Mouse (Mus musculus) ES-E14 (cell line): ENCODE measurements around the gene Myh7b. TPM values are rescaled to one million over a fixed set of nuclear protein-coding genes. Genes with fewer than 3 reads are reported as not detected.

Source experiments
- DNase-seq: peaks from one replicate; pipeline ENCODE4 v3.0.0-alpha.2; 2013; ENCODE audit warnings: low read depth, low spot score
- H3K27ac ChIP-seq: 2 replicates; pipeline ENCODE4 v1.5.1; 2012; ENCODE audit warnings: low read depth, mild to moderate bottlenecking, low read length, moderate library complexity, mixed read lengths; ENCODE audit not compliant: poor library complexity, insufficient read depth, severe bottlenecking
- H3K36me3 ChIP-seq: 2 replicates; pipeline ENCODE4 v1.6.1; 2012; ENCODE audit warnings: mild to moderate bottlenecking, low read length, moderate library complexity, mixed read lengths; ENCODE audit not compliant: control insufficient read depth, poor library complexity, insufficient read depth, severe bottlenecking
- H3K4me1 ChIP-seq, 2 experiments: fragments of 150-350 bp in 1 of 2; sonication (generic) in 1 of 2; 2 replicates each; pipeline ENCODE4 v1.6.1; 2012; ENCODE audit warnings: low read length in 2 of 2, mild to moderate bottlenecking in 1 of 2, mixed read lengths in 1 of 2; ENCODE audit not compliant: control insufficient read depth in 2 of 2, insufficient read depth in 2 of 2, poor library complexity in 1 of 2
- H3K4me3 ChIP-seq, 2 experiments: fragments of 150-350 bp in 1 of 2; sonication (generic) in 1 of 2; 2 replicates each; pipeline ENCODE4 v1.5.1; 2012; ENCODE audit warnings: low read length in 2 of 2, low read depth in 1 of 2, mild to moderate bottlenecking in 1 of 2, mixed read lengths in 1 of 2; ENCODE audit not compliant: insufficient read depth in 1 of 2, poor library complexity in 1 of 2, severe bottlenecking in 1 of 2
- H3K9ac ChIP-seq: 2 replicates; pipeline ENCODE4 v1.6.1; 2012; ENCODE audit warnings: low read depth, mild to moderate bottlenecking, low read length, mixed read lengths; ENCODE audit not compliant: poor library complexity, insufficient read depth, severe bottlenecking
- H3K9me3 ChIP-seq: fragments of 150-350 bp; sonication (generic); 2 replicates; pipeline ENCODE4 v1.6.1; 2012; ENCODE audit warnings: low read depth, mild to moderate bottlenecking, low read length; ENCODE audit not compliant: control insufficient read depth, insufficient read depth
- CHD2 ChIP-seq: IDR thresholded peaks from 2 replicates; pipeline ENCODE4 v1.6.1; 2014; ENCODE audit warnings: mild to moderate bottlenecking, low read depth, low read length, inconsistent platforms
- HCFC1 ChIP-seq: IDR thresholded peaks from 2 replicates; pipeline ENCODE4 v1.6.1; 2012; ENCODE audit warnings: low read length, inconsistent platforms, borderline replicate concordance; ENCODE audit not compliant: insufficient read depth
- MAFK ChIP-seq: IDR thresholded peaks from 2 replicates; pipeline ENCODE4 v1.6.1; 2014; ENCODE audit warnings: mild to moderate bottlenecking, low read depth, low read length, inconsistent platforms; ENCODE audit not compliant: insufficient read depth
- ZC3H11A ChIP-seq: IDR thresholded peaks from 2 replicates; pipeline ENCODE4 v1.6.1; 2012; ENCODE audit warnings: low read depth, mild to moderate bottlenecking, inconsistent platforms, low read length, borderline replicate concordance
- ZNF384 ChIP-seq: IDR thresholded peaks from 2 replicates; pipeline ENCODE4 v1.6.1; 2012; ENCODE audit warnings: low read depth, low read length, inconsistent platforms
- in situ Hi-C, 2 experiments: fragments of 600-800 bp; cut with MboI; formaldehyde crosslinking; loops; one replicate each; pipeline ENCODE4 v1.15.1; 2025; ENCODE audit warnings: low sequenced_read_pairs in 2 of 2, inconsistent platforms in 1 of 2; ENCODE audit not compliant: unreplicated experiment in 2 of 2
- total RNA-seq: library from RNA; depleted of rRNA; stranded (reverse); fragments of 300-350 nt; gene quantifications from 2 replicates; pipeline ENCODE4 v1.2.3, GENCODE M21; 2012

Myh7b gene
- total RNA-seq, 1 experiment, result 5.4 TPM

GRCm38 (mm10) chr2:155633731-155634130, 22.7 kb downstream of the Myh7b start:
- in situ Hi-C loops, result no loop called here
- peaks cover 0 to 17% of the 10 kb centered on the region in 2 experiments; a peak in 1 of 4 replicates for H3K4me1 ChIP-seq
- H3K9ac ChIP-seq, result no peak overlapping the region
- no peak for TF ChIP-seq ZNF384
- no peak for TF ChIP-seq CHD2
- no peak for TF ChIP-seq HCFC1
- TF ChIP-seq ZC3H11A, result no peak
- TF ChIP-seq MAFK, result no peak
- H3K36me3 ChIP-seq, result peaks cover 15% of the 10 kb centered on the region; the same call in 1 of the 2 replicates
- H3K9me3 ChIP-seq, result no peaks in the 10 kb centered on the region
- no peak for DNase-seq
- no peak overlapping the region for H3K27ac ChIP-seq
- H3K4me3 ChIP-seq, result no peak overlapping the region

- no peak overlapping the region for H3K4me3 ChIP-seq
- peaks cover 18% of the 10 kb centered on the region for H3K36me3 ChIP-seq
- H3K4me1 ChIP-seq, result peaks cover 0 to 15% of the 10 kb centered on the region in 2 experiments; a peak in 1 of 4 replicates
- no peaks in the 10 kb centered on the region for H3K9me3 ChIP-seq
- no peak overlapping the region for H3K27ac ChIP-seq
- no peak for TF ChIP-seq MAFK
- no peak for TF ChIP-seq HCFC1
- TF ChIP-seq ZNF384, result no peak
- no peak for TF ChIP-seq CHD2
- no peak for TF ChIP-seq ZC3H11A
- in situ Hi-C loops, result no loop called here
- H3K9ac ChIP-seq, result no peak overlapping the region
- DNase-seq, result no peak
Measured at GRCm38 (mm10) chr2:155634562-155634961, 23.6 kb downstream of the Myh7b start.

GRCm38 (mm10) chr2:155635961-155636360, 24.9 kb downstream of the Myh7b start:
- Histone ChIP-seq H3K9me3 (no peaks in the 10 kb centered on the region), H3K9ac (no peak overlapping the region), H3K4me1 (peaks cover 0 to 6% of the 10 kb centered on the region in 2 experiments; a peak in 1 of 4 replicates), H3K27ac (no peak overlapping the region), H3K4me3 (no peak overlapping the region), H3K36me3 (peaks cover 22% of the 10 kb centered on the region)
- in situ Hi-C loops, result no loop called here
- DNase-seq, result no peak
- no peak for TF ChIP-seq CHD2
- no peak for TF ChIP-seq ZNF384
- no peak for TF ChIP-seq HCFC1
- no peak for TF ChIP-seq MAFK
- TF ChIP-seq ZC3H11A, result no peak

- no peak for TF ChIP-seq ZNF384
- no peak for TF ChIP-seq MAFK
- TF ChIP-seq CHD2, result no peak
- no peak for TF ChIP-seq HCFC1
- no peak for TF ChIP-seq ZC3H11A
- H3K4me3 ChIP-seq, result no peak overlapping the region
- H3K27ac ChIP-seq, result no peak overlapping the region
- no peak overlapping the region for H3K9ac ChIP-seq
- DNase-seq, result no peak
- in situ Hi-C loops, result no loop called here
- H3K4me1 ChIP-seq, result peaks cover 0 to 2% of the 10 kb centered on the region in 2 experiments; a peak in 1 of 4 replicates
- H3K36me3 ChIP-seq, result peaks cover 30% of the 10 kb centered on the region
- no peaks in the 10 kb centered on the region for H3K9me3 ChIP-seq
Measured at GRCm38 (mm10) chr2:155636881-155637280, 25.9 kb downstream of the Myh7b start.

GRCm38 (mm10) chr2:155637411-155637810, 26.4 kb downstream of the Myh7b start:
- no peak overlapping the region for H3K9ac ChIP-seq
- no peak overlapping the region for H3K27ac ChIP-seq
- no peak for TF ChIP-seq ZC3H11A
- no peaks in the 10 kb centered on the region for H3K9me3 ChIP-seq
- in situ Hi-C loops, result no loop called here
- no peak for DNase-seq
- H3K4me3 ChIP-seq, result no peak overlapping the region
- peaks cover 0 to 2% of the 10 kb centered on the region in 2 experiments; a peak in 1 of 4 replicates for H3K4me1 ChIP-seq
- H3K36me3 ChIP-seq, result peaks cover 30% of the 10 kb centered on the region
